Mouse (Mus musculus) midbrain, embryonic 16.5 days (tissue): ENCODE measurements around the gene Tmem102. TPM values are rescaled to one million over a fixed set of nuclear protein-coding genes. Genes with fewer than 3 reads are reported as not detected.

Experiments
- ATAC-seq: fragments of 200-750 bp; cut with Nextera tagmentation; 2 replicates; pipeline ENCODE4 v1.8.0; 2017; ENCODE audit warnings: moderate TSS enrichment
- H3K27ac ChIP-seq: fragments of 300-500 bp; sonication (generic); 2 replicates; pipeline ENCODE4 v1.5.1; 2014; ENCODE audit warnings: mild to moderate bottlenecking, low read length, mixed read lengths
- H3K27me3 ChIP-seq: fragments of 300-500 bp; sonication (generic); 2 replicates; pipeline ENCODE4 v1.6.1; 2014; ENCODE audit warnings: low read depth, low read length, mixed read lengths; ENCODE audit not compliant: control insufficient read depth, insufficient read depth
- H3K36me3 ChIP-seq: fragments of 300-500 bp; sonication (generic); 2 replicates; pipeline ENCODE4 v1.6.1; 2014; ENCODE audit warnings: mild to moderate bottlenecking, low read length, moderate library complexity, mixed read lengths; ENCODE audit not compliant: control insufficient read depth, insufficient read depth
- H3K4me1 ChIP-seq: fragments of 300-500 bp; sonication (generic); 2 replicates; pipeline ENCODE4 v1.6.1; 2014; ENCODE audit warnings: mild to moderate bottlenecking, low read length, mixed read lengths; ENCODE audit not compliant: control insufficient read depth, insufficient read depth
- H3K4me2 ChIP-seq: fragments of 300-500 bp; sonication (generic); 2 replicates; pipeline ENCODE4 v1.6.1; 2014; ENCODE audit warnings: mild to moderate bottlenecking, low read length, mixed read lengths
- H3K4me3 ChIP-seq: fragments of 300-500 bp; sonication (generic); 2 replicates; pipeline ENCODE4 v1.5.1; 2014; ENCODE audit warnings: low read depth, mild to moderate bottlenecking, low read length, moderate library complexity, mixed read lengths
- H3K9ac ChIP-seq: fragments of 300-500 bp; sonication (generic); 2 replicates; pipeline ENCODE4 v1.6.1; 2014; ENCODE audit warnings: low read depth, low read length, mixed read lengths
- H3K9me3 ChIP-seq: fragments of 300-500 bp; sonication (generic); replicated peaks from 2 replicates; pipeline ENCODE4 v1.6.1; 2014; ENCODE audit warnings: mild to moderate bottlenecking, low read length, mixed read lengths; ENCODE audit not compliant: control insufficient read depth, poor library complexity, severe bottlenecking
- WGBS: fragments of 180-500 bp; shearing (Covaris S2); extraction: QIAGEN DNeasy Blood & Tissue Kit; methylation state at CpG from one replicate; pipeline ENCODE4 v1.1.7; 2014; 5-methylcytosine and 5-hydroxymethylcytosine counted together
- polyA plus RNA-seq: library from polyadenylated mRNA; unstranded; fragments of >200 nt; fragmentation: Nextera tagmentation; extraction: Ambion mirVana; gene quantifications from 2 replicates; pipeline ENCODE4 v1.2.1, GENCODE M21; 2015

Tmem102 gene
- polyA plus RNA-seq, 1 experiment from 2014 or later: 0.54 TPM

- WGBS: 0% methylated on average over 33 of the region's 36 CpGs
- peak; percentile 96 for ATAC-seq
- Histone ChIP-seq H3K27me3 (no peaks in the 10 kb centered on the region), H3K27ac (peak within 1 kb of the TSS; percentile 99), H3K4me2 (peak within 1 kb of the TSS; percentile 81), H3K36me3 (no peaks in the 10 kb centered on the region), H3K9ac (peak within 1 kb of the TSS; percentile 79), H3K4me3 (peak within 1 kb of the TSS; percentile 53), H3K9me3 (no peaks in the 10 kb centered on the region), H3K4me1 (peaks cover 40% of the 10 kb centered on the region)
Measured at GRCm38 (mm10) chr11:69758478-69758970, 46.9 kb downstream of the Tmem102 start, which contains the start of gene Polr2a. Gene Polr2a, minus strand, starts transcription at chr11:69758637.

GRCm38 (mm10) chr11:69758090-69758456 lies 47.4 kb downstream of the Tmem102 start:
- no peaks in the 10 kb centered on the region for H3K9me3 ChIP-seq
- peaks cover 41% of the 10 kb centered on the region for H3K4me1 ChIP-seq
- ATAC-seq: peak; percentile 84
- no peaks in the 10 kb centered on the region for H3K36me3 ChIP-seq
- WGBS: 0% methylated on average over 26 of the region's 26 CpGs
- H3K4me3 ChIP-seq: peak overlapping the region; percentile 53
- no peaks in the 10 kb centered on the region for H3K27me3 ChIP-seq
- H3K9ac ChIP-seq: peak overlapping the region; percentile 79
- peak overlapping the region; percentile 99 for H3K27ac ChIP-seq
- H3K4me2 ChIP-seq: peak overlapping the region; percentile 68

GRCm38 (mm10) chr11:69757303-69758089 lies 47.9 kb downstream of the Tmem102 start:
- Histone ChIP-seq H3K9me3 (no peaks in the 10 kb centered on the region), H3K4me3 (peak overlapping the region; percentile 53), H3K27me3 (no peaks in the 10 kb centered on the region), H3K27ac (peak overlapping the region; percentile 99), H3K4me2 (peak overlapping the region; percentile 68), H3K4me1 (peaks cover 45% of the 10 kb centered on the region), H3K36me3 (no peaks in the 10 kb centered on the region), H3K9ac (peak overlapping the region; percentile 79)
- WGBS: 42% methylated on average over 9 of the region's 9 CpGs
- no peak for ATAC-seq

GRCm38 (mm10) chr11:69754701-69755100 lies 50.7 kb downstream of the Tmem102 start:
- no peak for ATAC-seq
- WGBS: 58% methylated on average over 3 of the region's 3 CpGs
- Histone ChIP-seq H3K4me1 (peaks cover 39% of the 10 kb centered on the region), H3K4me3 (no peak overlapping the region; the same call in 1 of the 2 replicates), H3K27me3 (no peaks in the 10 kb centered on the region), H3K9me3 (no peaks in the 10 kb centered on the region), H3K36me3 (no peaks in the 10 kb centered on the region), H3K27ac (no peak overlapping the region), H3K9ac (no peak overlapping the region; the same call in 1 of the 2 replicates), H3K4me2 (peak overlapping the region; percentile 27)

- H3K27ac ChIP-seq: no peak overlapping the region
- H3K9me3 ChIP-seq: no peaks in the 10 kb centered on the region
- H3K4me1 ChIP-seq: peaks cover 37% of the 10 kb centered on the region
- WGBS: 91% methylated on average over 5 of the region's 5 CpGs
- peak overlapping the region; percentile 22 for H3K4me2 ChIP-seq
- no peaks in the 10 kb centered on the region for H3K27me3 ChIP-seq
- H3K4me3 ChIP-seq: no peak overlapping the region; the same call in 1 of the 2 replicates
- H3K36me3 ChIP-seq: no peaks in the 10 kb centered on the region
- H3K9ac ChIP-seq: peak overlapping the region; percentile 40; the same call in 1 of the 2 replicates
- no peak for ATAC-seq
Measured at GRCm38 (mm10) chr11:69754233-69754632, 51.2 kb downstream of the Tmem102 start.

Other genes starting within 250 kb of the Tmem102 start
- 165 and 178 TPM in 2 replicates for gene Efnb3, start 245.4 kb downstream of the Tmem102 start, polyA plus RNA-seq
- 19.2 and 20.9 TPM in 2 replicates for gene Wrap53, start 225.4 kb downstream of the Tmem102 start, polyA plus RNA-seq
- gene Trp53, start 225.3 kb downstream of the Tmem102 start, polyA plus RNA-seq: 48.9 and 57.3 TPM in 2 replicates
- gene Atp1b2, start 199.7 kb downstream of the Tmem102 start, polyA plus RNA-seq: 65.8 and 95.2 TPM in 2 replicates
- not detected in 2 replicates for gene Shbg, start 187.7 kb downstream of the Tmem102 start, polyA plus RNA-seq
- 23.8 and 27.1 TPM in 2 replicates for gene Sat2, start 183.6 kb downstream of the Tmem102 start, polyA plus RNA-seq
- gene Fxr2, start 172.6 kb downstream of the Tmem102 start, polyA plus RNA-seq: 33.3 and 37.3 TPM in 2 replicates
- not detected in 2 replicates for gene Sox15, start 150.3 kb downstream of the Tmem102 start, polyA plus RNA-seq
- gene Mpdu1, start 143.0 kb downstream of the Tmem102 start, polyA plus RNA-seq: 101 and 104 TPM in 2 replicates
- gene Cd68, start 139.5 kb downstream of the Tmem102 start, polyA plus RNA-seq: 6.4 and 9.7 TPM in 2 replicates
- gene Eif4a1, start 133.2 kb downstream of the Tmem102 start, polyA plus RNA-seq: 477 and 496 TPM in 2 replicates
- 94.0 and 98.5 TPM in 2 replicates for gene Senp3, start 123.5 kb downstream of the Tmem102 start, polyA plus RNA-seq
- gene Tnfsf13, start 119.8 kb downstream of the Tmem102 start, polyA plus RNA-seq: 0.53 and 0.66 TPM in 2 replicates
- 2.3 and 3.0 TPM in 2 replicates for gene Tnfsf12, start 109.8 kb downstream of the Tmem102 start, polyA plus RNA-seq
- 0.60 and 0.87 TPM in 2 replicates for gene Tnfsfm13, start 109.5 kb downstream of the Tmem102 start, polyA plus RNA-seq
- 13.0 and 15.5 TPM in 2 replicates for gene Polr2a, start 47.0 kb downstream of the Tmem102 start, polyA plus RNA-seq
- gene Slc35g3, start 43.7 kb downstream of the Tmem102 start, polyA plus RNA-seq: 0.21 and 0.22 TPM in 2 replicates
- 4.2 and 5.2 TPM in 2 replicates for gene Zbtb4, start 39.7 kb downstream of the Tmem102 start, polyA plus RNA-seq
- 1.4 and 1.6 TPM in 2 replicates for gene Chrnb1, start 9.7 kb downstream of the Tmem102 start, polyA plus RNA-seq
- gene Fgf11, start 3.8 kb downstream of the Tmem102 start, polyA plus RNA-seq: 4.1 and 4.5 TPM in 2 replicates
- not detected in 2 replicates for gene Gm39566, start 9.7 kb upstream of the Tmem102 start, polyA plus RNA-seq
- not detected in 2 replicates for gene Spem2, start 12.8 kb upstream of the Tmem102 start, polyA plus RNA-seq
- 0.24 and 0.68 TPM in 2 replicates for gene Spem1, start 16.6 kb upstream of the Tmem102 start, polyA plus RNA-seq
- 20.6 and 21.5 TPM in 2 replicates for gene Nlgn2, start 32.2 kb upstream of the Tmem102 start, polyA plus RNA-seq
- 271 and 312 TPM in 2 replicates for gene Tmem256, start 32.9 kb upstream of the Tmem102 start, polyA plus RNA-seq
- 46.3 and 48.1 TPM in 2 replicates for gene Plscr3, start 40.8 kb upstream of the Tmem102 start, polyA plus RNA-seq
- gene Tnk1, start 53.1 kb upstream of the Tmem102 start, polyA plus RNA-seq: 0.11 and 0.35 TPM in 2 replicates
- gene Tmem95, start 72.4 kb upstream of the Tmem102 start, polyA plus RNA-seq: not detected in 2 replicates
- 1.3 and 1.9 TPM in 2 replicates for gene Kctd11, start 75.8 kb upstream of the Tmem102 start, polyA plus RNA-seq
- 0.26 and 0.42 TPM in 2 replicates for gene Acap1, start 89.9 kb upstream of the Tmem102 start, polyA plus RNA-seq
- 6.6 and 7.4 TPM in 2 replicates for gene 2810408A11Rik, start 95.4 kb upstream of the Tmem102 start, polyA plus RNA-seq
- 18.7 and 24.1 TPM in 2 replicates for gene Neurl4, start 95.4 kb upstream of the Tmem102 start, polyA plus RNA-seq
- 70.3 TPM in 2 replicates for gene Gps2, start 108.3 kb upstream of the Tmem102 start, polyA plus RNA-seq
- gene Eif5a, start 116.3 kb upstream of the Tmem102 start, polyA plus RNA-seq: 1,061 and 1,062 TPM in 2 replicates
- 5.1 and 7.2 TPM in 2 replicates for gene Ybx2, start 130.2 kb upstream of the Tmem102 start, polyA plus RNA-seq
- gene Slc2a4, start 142.6 kb upstream of the Tmem102 start, polyA plus RNA-seq: 3.1 and 3.2 TPM in 2 replicates
- gene Cldn7, start 159.2 kb upstream of the Tmem102 start, polyA plus RNA-seq: 0.40 and 0.70 TPM in 2 replicates
- 23.0 and 24.4 TPM in 2 replicates for gene Ctdnep1, start 175.5 kb upstream of the Tmem102 start, polyA plus RNA-seq
- gene Elp5, start 176.9 kb upstream of the Tmem102 start, polyA plus RNA-seq: 162 and 173 TPM in 2 replicates
- gene Gabarap, start 185.5 kb upstream of the Tmem102 start, polyA plus RNA-seq: 527 and 528 TPM in 2 replicates
- gene Phf23, start 190.2 kb upstream of the Tmem102 start, polyA plus RNA-seq: 51.2 and 58.6 TPM in 2 replicates
- gene Dvl2, start 195.0 kb upstream of the Tmem102 start, polyA plus RNA-seq: 21.9 and 26.1 TPM in 2 replicates
- gene Acadvl, start 209.8 kb upstream of the Tmem102 start, polyA plus RNA-seq: 56.3 and 61.6 TPM in 2 replicates
- 23.4 and 30.0 TPM in 2 replicates for gene Dlg4, start 211.3 kb upstream of the Tmem102 start, polyA plus RNA-seq
- gene Asgr1, start 248.5 kb upstream of the Tmem102 start, polyA plus RNA-seq: 2.3 and 3.0 TPM in 2 replicates